Mouse (Mus musculus): ENCODE results near the gene Olfr1098. TPM values are rescaled to one million over a fixed set of nuclear protein-coding genes. Genes with fewer than 3 reads are reported as not detected.

Olfr1098 gene
- total RNA-seq (2023), result not detected

GRCm38 (mm10) chr2:86924445-86924844 lies at the start of gene Olfr1098:
Olfr1098 (minus strand) TSS chr2:86924545.

GRCm38 (mm10) chr2:86960593-86960992 lies 36.2 kb upstream of the Olfr1098 start, which contains the start of gene Olfr1099:
Olfr1099 (minus strand) TSS chr2:86960693.

GRCm38 (mm10) chr2:86892116-86892515 lies 32.2 kb downstream of the Olfr1098 start, which contains the start of gene Olfr1097:
Olfr1097 (minus strand) TSS chr2:86892216.

GRCm38 (mm10) chr2:86874702-86875101 lies 49.6 kb downstream of the Olfr1098 start, which contains the start of gene Gm13723:
Gm13723 (minus strand) TSS chr2:86874802.

Other genes starting within 250 kb of the Olfr1098 start
- gene Olfr1086, start 244.5 kb downstream of the Olfr1098 start, total RNA-seq (2023), result not detected
- not detected for gene Olfr1087, start 226.2 kb downstream of the Olfr1098 start, total RNA-seq (2023)
- gene Olfr1089, start 190.8 kb downstream of the Olfr1098 start, total RNA-seq (2023), result not detected
- gene Olfr1090, start 165.6 kb downstream of the Olfr1098 start, total RNA-seq (2023), result not detected
- gene Olfr1093, start 142.1 kb downstream of the Olfr1098 start, total RNA-seq (2023), result not detected
- gene Olfr141, start 114.5 kb downstream of the Olfr1098 start, total RNA-seq (2023), result not detected
- gene Olfr1094, start 99.9 kb downstream of the Olfr1098 start, total RNA-seq (2023), result not detected
- not detected for gene Olfr1095, start 72.8 kb downstream of the Olfr1098 start, total RNA-seq (2023)
- gene Gm13723, start 49.7 kb downstream of the Olfr1098 start, total RNA-seq (2023), result not detected
- gene Olfr1097, start 32.3 kb downstream of the Olfr1098 start, total RNA-seq (2023), result not detected
- not detected for gene Olfr1099, start 36.1 kb upstream of the Olfr1098 start, total RNA-seq (2023)
- not detected for gene Olfr1100, start 55.4 kb upstream of the Olfr1098 start, total RNA-seq (2023)
- not detected for gene Olfr1101, start 66.7 kb upstream of the Olfr1098 start, total RNA-seq (2023)
- gene Olfr1102, start 73.9 kb upstream of the Olfr1098 start, total RNA-seq (2023), result not detected
- gene Olfr1104, start 102.5 kb upstream of the Olfr1098 start, total RNA-seq (2023), result not detected
- gene Olfr1105, start 112.0 kb upstream of the Olfr1098 start, total RNA-seq (2023), result not detected
- not detected for gene Olfr1106, start 127.7 kb upstream of the Olfr1098 start, total RNA-seq (2023)
- not detected for gene Olfr1107, start 151.3 kb upstream of the Olfr1098 start, total RNA-seq (2023)
- gene Olfr1109, start 171.5 kb upstream of the Olfr1098 start, total RNA-seq (2023), result not detected
- gene Olfr259, start 190.0 kb upstream of the Olfr1098 start, total RNA-seq (2023), result not detected
- gene Olfr1110, start 215.8 kb upstream of the Olfr1098 start, total RNA-seq (2023), result not detected
- not detected for gene Olfr1111, start 228.1 kb upstream of the Olfr1098 start, total RNA-seq (2023)

All from CD8-positive naive resting alpha-beta T cell, adult 57 days (primary cell).